Mouse (Mus musculus) liver, embryonic 14.5 days (tissue): ENCODE results near the gene Slc4a8. TPM values are rescaled to one million over a fixed set of nuclear protein-coding genes. Genes with fewer than 3 reads are reported as not detected.

ENCODE experiments used
- ATAC-seq: fragments of 200-750 bp; cut with Nextera tagmentation; 2 replicates; pipeline ENCODE4 v1.8.0; 2017; ENCODE audit warnings: moderate number of reproducible peaks, mild to moderate bottlenecking, moderate library complexity; ENCODE audit not compliant: insufficient read depth
- DNase-seq, 3 experiments: peaks; one replicate each; pipeline ENCODE4 v3.0.0-alpha.2; 2012 to 2013; ENCODE audit warnings: low read depth in 3 of 3, low spot score in 3 of 3
- H3K27ac ChIP-seq: fragments of 300-500 bp; sonication (generic); 2 replicates; pipeline ENCODE4 v1.5.1; 2014; ENCODE audit warnings: moderate library complexity, mild to moderate bottlenecking, control low read depth, inconsistent platforms
- H3K27me3 ChIP-seq: fragments of 300-500 bp; sonication (generic); 2 replicates; pipeline ENCODE4 v1.6.1; 2014; ENCODE audit warnings: mild to moderate bottlenecking, low read length, moderate library complexity; ENCODE audit not compliant: control insufficient read depth, insufficient read depth
- H3K36me3 ChIP-seq: fragments of 300-500 bp; sonication (generic); replicated peaks from 2 replicates; pipeline ENCODE4 v1.6.1; 2014; ENCODE audit warnings: low read depth; ENCODE audit not compliant: control insufficient read depth, insufficient read depth
- H3K4me1 ChIP-seq, 2 experiments: fragments of 200-500 bp in 1 of 2; fragments of 300-500 bp in 1 of 2; sonication (generic) in 1 of 2; replicated peaks; 2 replicates each; pipeline ENCODE4 v1.6.1; 2012 to 2014; ENCODE audit warnings: antibody characterized with exemption in 1 of 2, inconsistent platforms in 1 of 2, low read length in 1 of 2; ENCODE audit not compliant: control insufficient read depth in 2 of 2, insufficient read depth in 2 of 2
- H3K4me2 ChIP-seq: fragments of 300-500 bp; sonication (generic); 2 replicates; pipeline ENCODE4 v1.6.1; 2014; ENCODE audit warnings: low read depth, mild to moderate bottlenecking, control low read depth, moderate library complexity
- H3K4me3 ChIP-seq, 2 experiments: fragments of 200-500 bp in 1 of 2; fragments of 300-500 bp in 1 of 2; sonication (generic) in 1 of 2; 2 replicates each; pipeline ENCODE4 v1.5.1; 2012 to 2014; ENCODE audit warnings: low read depth in 2 of 2, low read length in 2 of 2, mild to moderate bottlenecking in 2 of 2, control low read depth in 1 of 2, inconsistent platforms in 1 of 2, moderate library complexity in 1 of 2; ENCODE audit not compliant: insufficient read depth in 1 of 2
- H3K9ac ChIP-seq: fragments of 300-500 bp; sonication (generic); replicated peaks from 2 replicates; pipeline ENCODE4 v1.6.1; 2014; ENCODE audit warnings: mild to moderate bottlenecking, control low read depth, moderate library complexity
- H3K9me3 ChIP-seq: fragments of 300-500 bp; sonication (generic); 2 replicates; pipeline ENCODE4 v1.6.1; 2016; ENCODE audit warnings: low read length, mixed read lengths; ENCODE audit not compliant: control insufficient read depth
- CTCF ChIP-seq: IDR thresholded peaks from 2 replicates; pipeline ENCODE4 v1.5.1; 2016; ENCODE audit warnings: antibody characterized with exemption, low read depth, control low read depth
- EP300 ChIP-seq: IDR thresholded peaks from 2 replicates; pipeline ENCODE4 v1.6.1; 2016; ENCODE audit warnings: antibody characterized with exemption, low read depth
- WGBS: fragments of 180-500 bp; shearing (Covaris S2); extraction: QIAGEN DNeasy Blood & Tissue Kit; methylation state at CpG from one replicate; pipeline ENCODE4 v1.1.7; 2014; ENCODE audit not compliant: insufficient replicate concordance; 5-methylcytosine and 5-hydroxymethylcytosine counted together
- polyA plus RNA-seq, 2 experiments: library from polyadenylated mRNA; depleted of rRNA in 1 of 2; stranded (reverse) in 1 of 2; unstranded in 1 of 2; fragments of >200 nt; fragmentation: Nextera tagmentation in 1 of 2; extraction: Ambion mirVana in 1 of 2; gene quantifications; 2 replicates each; pipeline versions ENCODE4 v1.2.1 to v1.2.3; 2012 to 2014

The Slc4a8 gene
- polyA plus RNA-seq, 2 experiments, result 0.16 to 0.55 TPM

GRCm38 (mm10) chr15:100738351-100738781, 23.2 kb upstream of the Slc4a8 start:
- Histone ChIP-seq H3K9me3 (no peaks in the 10 kb centered on the region), H3K9ac (peak overlapping the region; percentile 58), H3K4me1 (peaks cover 25 to 35% of the 10 kb centered on the region in 2 experiments), H3K4me3 (0 out of 4 replicates have a peak overlapping the region, but pooled peaks of 1 of the 2 experiments have one; percentile 1), H3K36me3 (no peaks in the 10 kb centered on the region), H3K27ac (peak overlapping the region; percentile 76), H3K27me3 (no peaks in the 10 kb centered on the region), H3K4me2 (peak overlapping the region; percentile 58)
- WGBS, result 11% methylated on average over 7 of the region's 7 CpGs
- DNase-seq (peak; percentile 70 to 78 (median 71)), ATAC-seq (peak; percentile 91)
- TF ChIP-seq CTCF, result peak; percentile 39
- peak; percentile 90 for TF ChIP-seq EP300

DNA sequence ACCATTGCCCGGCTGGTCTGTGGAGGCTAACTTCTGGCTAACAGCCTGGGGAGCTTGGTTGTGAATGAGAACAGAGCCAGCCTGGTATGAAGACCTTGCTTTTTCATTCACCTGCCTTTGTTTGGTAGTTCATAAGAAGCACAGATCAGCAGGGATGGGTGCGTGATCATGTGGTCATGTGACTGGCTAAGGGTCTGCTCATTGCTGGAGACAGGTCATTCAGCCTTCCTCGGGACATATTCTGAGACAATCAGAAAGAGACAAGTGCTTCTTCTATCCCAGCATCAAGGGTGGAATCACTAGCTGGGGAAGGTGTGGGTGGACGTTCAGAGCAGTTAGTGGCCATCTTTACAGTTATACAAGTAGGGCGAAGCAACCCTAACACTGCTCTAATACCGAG, 22.1 kb upstream of the Slc4a8 start:
- no peak for ATAC-seq
- H3K9ac ChIP-seq, result no peak overlapping the region
- H3K27me3 ChIP-seq, result no peaks in the 10 kb centered on the region
- H3K4me1 ChIP-seq, result peaks cover 25 to 33% of the 10 kb centered on the region in 2 experiments
- no peaks in the 10 kb centered on the region for H3K36me3 ChIP-seq
- DNase-seq, result no peak
- H3K27ac ChIP-seq, result no peak overlapping the region
- no peaks in the 10 kb centered on the region for H3K9me3 ChIP-seq
- H3K4me3 ChIP-seq, result no peak overlapping the region
- no peak for TF ChIP-seq EP300
- WGBS, result 76% methylated on average over 6 of the region's 6 CpGs
- no peak overlapping the region for H3K4me2 ChIP-seq

GRCm38 (mm10) chr15:100743238-100743637, 18.3 kb upstream of the Slc4a8 start:
- 78% methylated on average over 6 of the region's 6 CpGs for WGBS
- peaks cover 25 to 32% of the 10 kb centered on the region in 2 experiments for H3K4me1 ChIP-seq
- no peak for DNase-seq
- no peaks in the 10 kb centered on the region for H3K27me3 ChIP-seq
- no peak overlapping the region for H3K4me3 ChIP-seq
- H3K27ac ChIP-seq, result no peak overlapping the region
- TF ChIP-seq CTCF (no peak), EP300 (no peak)
- no peak overlapping the region for H3K4me2 ChIP-seq
- ATAC-seq, result no peak
- no peak overlapping the region for H3K9ac ChIP-seq
- no peaks in the 10 kb centered on the region for H3K36me3 ChIP-seq
- no peaks in the 10 kb centered on the region for H3K9me3 ChIP-seq

DNA sequence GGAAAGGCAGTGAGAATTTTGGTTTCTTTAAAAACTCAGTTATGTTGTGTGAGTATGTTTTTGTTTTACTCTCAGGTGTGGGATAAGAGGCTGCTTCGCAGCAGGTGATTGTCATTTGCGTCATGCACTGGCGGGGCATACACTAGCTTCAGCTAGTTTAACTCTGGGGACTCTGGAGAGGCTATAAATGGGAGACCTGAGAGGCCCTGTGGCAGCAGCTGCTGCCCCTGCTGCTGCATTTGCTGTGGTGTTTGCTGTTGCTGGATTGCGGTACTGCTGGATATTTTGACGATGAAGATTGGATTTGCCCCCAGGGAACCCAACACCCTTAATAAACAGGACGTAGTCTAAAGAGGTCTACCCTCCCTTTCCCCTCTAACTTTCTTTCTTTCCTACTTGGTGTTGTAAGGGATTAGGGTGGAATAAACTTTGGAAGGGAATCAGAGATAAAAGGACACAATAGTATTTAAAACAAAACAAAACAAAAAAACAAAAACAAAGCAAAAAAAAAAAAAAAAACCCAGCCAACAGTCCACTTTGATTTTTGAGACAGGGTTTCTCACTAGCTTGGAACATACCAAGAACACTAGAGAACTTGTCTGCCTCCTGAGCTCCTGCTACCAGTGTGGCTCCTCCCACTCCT, 14.9 kb upstream of the Slc4a8 start:
- Histone ChIP-seq H3K36me3 (no peaks in the 10 kb centered on the region), H3K9me3 (no peaks in the 10 kb centered on the region), H3K4me1 (peaks cover 37 to 38% of the 10 kb centered on the region in 2 experiments), H3K27me3 (no peaks in the 10 kb centered on the region), H3K9ac (peak overlapping the region; percentile 23; the same call in 1 of the 2 replicates), H3K4me2 (peak overlapping the region; percentile 59), H3K27ac (peak overlapping the region; percentile 61), H3K4me3 (no peak overlapping the region)
- no peak; the same call in 1 of the 2 replicates for TF ChIP-seq EP300
- no peak for TF ChIP-seq CTCF
- peak; percentile 24; the same call in 1 of the 2 replicates for ATAC-seq
- DNase-seq, result no peak
- 38% methylated on average over 6 of the region's 6 CpGs for WGBS

DNA sequence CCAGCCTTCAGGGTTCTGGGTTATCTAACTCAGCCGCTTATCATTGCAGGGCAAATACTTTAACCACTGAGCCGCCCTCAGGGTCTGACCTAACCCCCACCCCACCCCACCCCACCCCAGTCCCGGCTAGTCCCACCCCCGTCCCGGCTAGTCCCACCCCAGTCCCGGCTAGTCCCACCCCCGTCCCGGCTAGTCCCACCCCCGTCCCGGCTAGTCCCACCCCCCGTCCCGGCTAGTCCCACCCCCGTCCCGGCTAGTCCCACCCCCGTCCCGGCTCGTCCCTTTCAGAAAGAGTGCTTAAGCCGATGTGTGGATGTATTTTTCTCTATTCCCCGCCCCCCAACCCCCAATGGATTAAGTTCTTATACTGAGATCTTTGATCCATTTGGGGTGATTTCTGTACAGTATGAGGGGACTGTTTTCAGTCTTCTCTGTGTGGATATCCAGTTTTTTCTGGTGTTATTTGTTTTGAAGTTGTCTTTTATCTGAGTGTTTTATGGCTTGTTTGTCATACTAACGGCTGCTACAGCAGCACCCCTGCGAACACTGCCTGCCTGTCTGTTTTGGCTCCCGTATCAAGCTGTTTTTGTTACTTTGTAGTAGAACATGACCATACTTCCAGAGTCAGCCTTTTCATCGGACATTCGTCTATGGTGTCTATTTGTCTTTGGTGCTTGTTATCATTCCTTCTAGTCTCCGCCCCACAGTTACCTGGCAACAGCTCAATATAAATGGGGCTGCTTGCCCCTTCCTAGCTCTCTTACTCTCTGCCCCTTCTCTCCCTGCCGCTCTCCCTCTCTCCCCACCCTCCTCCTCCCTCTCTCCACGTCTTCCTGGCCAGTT, 14.2 kb upstream of the Slc4a8 start:
- Histone ChIP-seq H3K27ac (peak overlapping the region; percentile 88), H3K36me3 (no peaks in the 10 kb centered on the region), H3K27me3 (no peaks in the 10 kb centered on the region), H3K9ac (peak overlapping the region; percentile 60), H3K9me3 (no peaks in the 10 kb centered on the region), H3K4me3 (peak overlapping the region; percentile 56 to 80), H3K4me1 (peaks cover 37 to 38% of the 10 kb centered on the region in 2 experiments), H3K4me2 (peak overlapping the region; percentile 97)
- DNase-seq (peak; percentile 90 to 92 (median 91)), ATAC-seq (peak; percentile 96)
- peak; percentile 43; the same call in 1 of the 2 replicates for TF ChIP-seq EP300
- no peak for TF ChIP-seq CTCF
- WGBS, result 2% methylated on average over 27 of the region's 27 CpGs
